Mouse (Mus musculus) gastrocnemius, postnatal 25 days (tissue): ENCODE results near the gene Mpp3. TPM values are rescaled to one million over a fixed set of nuclear protein-coding genes. Genes with fewer than 3 reads are reported as not detected.
A peak's percentile ranks its signal among the peaks of the same experiment; 100 is the strongest.
"Not testable (repeated sequence)": the region's sequence is repeated elsewhere in the genome, so short reads cannot be mapped to it uniquely, and the experiment has no call there.

Source experiments
- DNase-seq: peaks from one replicate; pipeline ENCODE4 v3.0.0; 2022
- total RNA-seq, 2 experiments: library from RNA; stranded (reverse); gene quantifications; 1 replicate in 1 of 2; 2 replicates in 1 of 2; pipeline ENCODE4 v1.2.3; 2021

Gene Mpp3
- total RNA-seq, 2 experiments from 2014 or later = 17.6 to 29.5 TPM

- DNase-seq = no peak
Measured at GRCm38 (mm10) chr11:102010140-102010539, 18.1 kb downstream of the Mpp3 start.

DNA sequence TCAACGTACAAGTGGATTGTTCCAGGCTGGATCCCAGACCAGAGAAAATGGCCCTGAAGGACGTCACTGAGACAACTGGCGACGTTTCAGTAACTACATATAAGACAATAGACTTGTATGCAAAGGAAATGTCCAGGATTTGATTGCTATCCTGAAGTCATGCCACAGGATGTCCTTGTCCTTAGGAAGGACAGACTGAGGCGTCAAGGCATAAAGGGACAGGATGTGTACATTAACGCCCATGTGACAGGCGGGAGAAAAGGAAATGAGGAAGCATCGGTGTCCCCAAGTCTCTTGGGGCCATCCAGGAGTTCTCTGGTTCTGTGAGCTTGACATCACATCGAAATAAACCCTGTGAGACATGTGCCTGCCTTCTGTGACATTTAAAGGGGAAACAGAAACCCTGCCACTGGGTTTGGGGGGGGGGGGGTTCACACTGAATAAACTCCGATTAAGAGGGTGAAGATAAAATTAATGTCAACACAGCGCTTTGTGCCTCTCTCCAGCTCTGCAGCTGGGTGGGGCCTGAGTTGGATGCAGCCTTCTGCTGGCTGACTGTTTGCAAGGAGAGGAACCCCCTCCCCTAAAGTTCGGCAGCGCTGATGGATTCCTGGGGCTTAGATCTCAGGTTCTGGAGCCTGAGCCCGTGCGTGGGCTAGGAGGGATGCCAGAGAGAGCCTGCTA lies 19.2 kb downstream of the Mpp3 start:
- no peak for DNase-seq

DNA sequence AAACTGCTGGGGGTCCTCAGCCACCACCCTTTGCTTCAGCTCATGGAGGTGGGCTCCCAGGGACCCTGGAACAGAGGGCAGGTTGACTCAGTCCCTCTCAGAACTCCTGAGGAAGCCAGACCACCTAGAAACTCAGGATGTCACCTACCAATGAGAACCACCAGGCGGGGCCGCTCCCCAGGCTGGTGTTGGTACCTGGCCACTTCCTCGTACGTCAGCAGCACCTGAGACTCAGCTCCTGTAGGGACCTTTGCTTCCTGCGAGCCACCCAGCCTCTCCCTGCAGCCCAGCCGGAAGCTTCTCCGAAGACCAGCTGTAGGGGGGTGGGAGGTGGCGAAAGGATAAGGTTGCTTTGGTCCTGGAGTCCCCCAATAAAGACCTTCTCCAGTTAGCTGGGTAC lies 19.9 kb downstream of the Mpp3 start:
- DNase-seq = no peak

DNA sequence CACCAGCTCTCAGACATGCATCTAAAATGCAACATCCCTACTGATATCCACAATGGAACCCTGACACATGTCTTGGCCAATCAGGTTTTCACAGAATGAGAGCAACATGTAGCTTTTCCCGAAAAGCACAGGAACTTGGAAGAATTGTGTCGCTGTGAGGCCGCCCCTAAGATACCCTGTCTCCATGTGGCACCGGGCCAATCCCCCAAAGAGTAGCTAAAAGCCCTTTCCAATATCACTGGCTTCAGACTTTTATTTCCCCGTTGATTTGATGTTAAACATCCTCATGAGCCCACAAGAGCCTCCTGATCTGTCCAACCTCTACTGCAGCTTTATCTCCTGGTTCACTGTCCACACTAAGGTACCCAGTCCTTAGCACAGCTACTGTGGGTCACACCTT lies 21.6 kb downstream of the Mpp3 start:
- DNase-seq = no peak

- no peak for DNase-seq
Measured at GRCm38 (mm10) chr11:102006271-102006670, 22.0 kb downstream of the Mpp3 start.

DNA sequence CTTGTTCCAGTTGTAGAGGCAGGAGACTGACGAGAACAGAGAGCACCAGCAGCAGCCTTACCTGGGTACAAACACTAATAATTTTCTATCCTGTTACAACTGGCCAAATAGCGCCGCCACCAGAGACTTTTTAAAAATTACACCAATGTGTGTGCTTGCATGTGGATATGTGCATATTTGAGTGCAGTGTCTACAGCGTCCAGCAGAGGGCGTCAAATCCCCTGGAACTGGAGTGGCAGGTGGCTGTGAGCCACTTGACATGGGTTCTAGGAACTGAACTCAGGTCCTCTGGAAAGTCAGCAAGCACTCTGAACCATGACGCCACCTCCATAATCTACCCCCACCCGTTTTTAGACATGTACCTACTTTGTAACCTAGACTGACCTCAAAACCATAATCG lies 24.0 kb downstream of the Mpp3 start:
- no peak for DNase-seq

- peak; percentile 49 for DNase-seq
Measured at GRCm38 (mm10) chr11:101999466-101999865, 28.8 kb downstream of the Mpp3 start.

- no peak for DNase-seq
Measured at GRCm38 (mm10) chr11:101998258-101998657, 30.0 kb downstream of the Mpp3 start.

GRCm38 (mm10) chr11:101995938-101996337 lies 32.3 kb downstream of the Mpp3 start:
- no peak for DNase-seq

DNA sequence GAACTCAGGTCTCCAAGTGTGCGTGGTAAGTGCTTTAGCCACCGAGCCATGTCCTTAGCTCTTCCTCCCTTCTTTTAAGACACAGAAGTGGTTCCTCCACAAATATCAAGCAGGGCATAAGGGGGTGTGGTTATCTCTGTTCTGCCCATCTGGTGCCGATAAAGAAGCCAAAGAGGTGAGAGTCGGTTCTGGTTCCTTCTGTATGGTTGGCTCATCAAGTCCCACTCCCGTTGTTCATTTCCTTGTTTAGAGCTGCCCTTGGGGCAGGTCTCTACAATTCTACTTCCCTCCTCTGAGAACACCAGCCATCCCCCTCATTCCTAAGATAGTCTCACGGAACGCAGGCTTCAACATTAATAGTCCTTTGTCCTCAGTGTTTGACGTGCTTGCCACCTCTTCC lies 34.2 kb downstream of the Mpp3 start:
- no peak for DNase-seq

- DNase-seq = no peak
Measured at GRCm38 (mm10) chr11:101992411-101992810, 35.9 kb downstream of the Mpp3 start.

- no peak for DNase-seq
Measured at GRCm38 (mm10) chr11:101991813-101992212, 36.4 kb downstream of the Mpp3 start.

- no peak for DNase-seq
Measured at GRCm38 (mm10) chr11:101990244-101990643, 38.0 kb downstream of the Mpp3 start.

- no peak for DNase-seq
Measured at GRCm38 (mm10) chr11:101986913-101987312, 41.3 kb downstream of the Mpp3 start, which contains the start of gene Dusp3. Dusp3 (minus strand) TSS chr11:101987013.

GRCm38 (mm10) chr11:101985990-101986389 lies 42.3 kb downstream of the Mpp3 start:
- peak; percentile 79 for DNase-seq

- not testable (repeated sequence) for DNase-seq
Measured at GRCm38 (mm10) chr11:101985450-101985849, 42.8 kb downstream of the Mpp3 start.

DNA sequence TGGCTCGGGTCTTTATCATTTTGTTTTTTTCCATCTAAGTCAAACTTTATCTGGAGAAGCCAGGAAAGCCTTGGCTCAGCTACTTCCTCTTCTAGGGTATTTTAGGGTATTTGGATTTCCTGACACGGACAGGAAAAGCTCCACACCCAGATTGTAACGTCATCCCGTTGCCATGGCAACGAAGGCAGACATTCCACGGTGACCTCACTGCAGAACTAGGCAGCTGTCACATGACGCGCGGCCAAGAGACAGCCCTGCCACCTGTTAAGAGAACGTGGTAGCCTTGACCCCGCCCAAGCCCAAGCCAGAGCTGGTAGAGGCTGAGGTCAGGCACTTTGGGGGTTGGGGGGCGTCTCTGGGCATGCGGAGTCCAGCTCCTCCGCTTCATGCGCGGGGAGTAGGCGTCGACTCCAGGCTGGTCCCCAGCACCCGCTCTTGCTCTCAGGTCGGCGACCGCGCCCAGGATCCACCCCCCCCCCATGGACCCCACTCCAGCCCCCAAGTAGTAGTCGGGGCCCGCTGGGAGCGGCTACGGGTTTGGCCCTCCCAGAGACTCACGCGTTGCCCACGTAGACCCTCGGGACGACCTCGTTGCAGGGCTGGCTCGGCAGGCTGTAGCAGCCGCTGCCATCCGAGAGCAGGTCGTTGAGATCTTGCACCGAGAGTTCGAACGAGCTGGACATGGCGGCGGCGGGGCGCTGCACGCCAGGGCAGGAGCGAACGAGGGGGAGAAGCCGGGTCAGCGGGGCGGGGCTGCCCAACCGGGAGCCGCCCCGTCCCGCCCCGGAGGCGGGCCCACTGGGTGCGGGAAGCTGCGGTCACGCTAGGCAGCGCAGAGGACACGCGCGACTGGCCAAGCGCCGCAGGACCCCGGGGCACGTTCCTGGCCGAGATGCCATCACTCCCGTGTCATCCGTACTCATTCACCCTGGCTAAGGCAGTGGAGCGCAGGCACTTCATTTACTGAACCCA lies 43.9 kb downstream of the Mpp3 start, which contains the start of gene Cfap97d1:
Gene Cfap97d1, plus strand, starts transcription at position 226 of the 972 bp plus-strand sequence.
- DNase-seq = peak; percentile 93

GRCm38 (mm10) chr11:101983431-101983921 lies 44.8 kb downstream of the Mpp3 start:
- no peak for DNase-seq

- DNase-seq = no peak
Measured at GRCm38 (mm10) chr11:101982981-101983411, 45.3 kb downstream of the Mpp3 start.

DNA sequence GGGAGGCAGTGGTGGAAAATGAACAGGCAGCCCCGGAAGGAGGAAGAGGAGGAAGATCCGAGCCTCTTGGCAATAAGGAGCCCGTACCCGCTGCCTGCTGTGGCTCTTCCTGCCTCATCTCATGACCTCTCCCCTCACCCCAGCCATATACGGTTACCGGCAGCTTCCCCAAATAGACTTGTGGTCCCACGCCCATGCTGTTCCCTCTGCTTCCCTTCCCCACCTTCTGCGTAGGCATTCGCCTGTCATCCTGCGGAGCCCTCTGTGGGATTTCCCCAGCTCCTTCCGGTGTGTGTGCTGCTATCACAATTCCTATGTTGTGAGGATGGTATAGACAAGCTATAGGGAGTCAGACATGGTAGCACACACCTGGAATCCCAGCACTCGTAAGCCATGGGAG lies 46.4 kb downstream of the Mpp3 start:
- DNase-seq = peak; percentile 57

- DNase-seq = no peak
Measured at GRCm38 (mm10) chr11:101980603-101981157, 47.6 kb downstream of the Mpp3 start.

GRCm38 (mm10) chr11:101979140-101979539 lies 49.1 kb downstream of the Mpp3 start:
- DNase-seq = no peak

- no peak for DNase-seq
Measured at GRCm38 (mm10) chr11:101976949-101977348, 51.3 kb downstream of the Mpp3 start.
